Mouse (Mus musculus) lung, embryonic 15.5 days (tissue): Measurements from ENCODE around the gene 0610010K14Rik. TPM values are rescaled to one million over a fixed set of nuclear protein-coding genes. Genes with fewer than 3 reads are reported as not detected.
A peak's percentile ranks its signal among the peaks of the same experiment; 100 is the strongest.

ENCODE experiments used
- ATAC-seq: fragments of 200-750 bp; cut with Nextera tagmentation; 2 replicates; pipeline ENCODE4 v1.8.0; 2017; ENCODE audit warnings: moderate number of reproducible peaks, borderline replicate concordance; ENCODE audit not compliant: low FRiP score, low TSS enrichment; ENCODE audit errors: extremely low read depth
- H3K27ac ChIP-seq: fragments of 300-500 bp; sonication (generic); 2 replicates; pipeline ENCODE4 v1.5.1; 2015; ENCODE audit warnings: moderate library complexity, mild to moderate bottlenecking, inconsistent platforms
- H3K27me3 ChIP-seq: fragments of 300-500 bp; sonication (generic); 2 replicates; pipeline ENCODE4 v1.6.1; 2015; ENCODE audit warnings: inconsistent platforms
- H3K36me3 ChIP-seq: fragments of 300-500 bp; sonication (generic); 2 replicates; pipeline ENCODE4 v1.6.1; 2015; ENCODE audit warnings: inconsistent platforms
- H3K4me1 ChIP-seq: fragments of 300-500 bp; sonication (generic); 2 replicates; pipeline ENCODE4 v1.6.1; 2015; ENCODE audit warnings: inconsistent platforms
- H3K4me2 ChIP-seq: fragments of 300-500 bp; sonication (generic); 2 replicates; pipeline ENCODE4 v1.6.1; 2015; ENCODE audit warnings: inconsistent platforms, mild to moderate bottlenecking, moderate library complexity
- H3K4me3 ChIP-seq: fragments of 300-500 bp; sonication (generic); 2 replicates; pipeline ENCODE4 v1.5.1; 2015; ENCODE audit warnings: mild to moderate bottlenecking, inconsistent platforms
- H3K9ac ChIP-seq: fragments of 300-500 bp; sonication (generic); 2 replicates; pipeline ENCODE4 v1.6.1; 2015; ENCODE audit warnings: inconsistent platforms
- H3K9me3 ChIP-seq: fragments of 300-500 bp; sonication (generic); 2 replicates; pipeline ENCODE4 v1.6.1; 2016; ENCODE audit warnings: inconsistent platforms
- WGBS: fragments of 180-500 bp; shearing (Covaris S2); methylation state at CpG from one replicate; pipeline ENCODE4 v1.1.7; 2015; 5-methylcytosine and 5-hydroxymethylcytosine counted together
- polyA plus RNA-seq: library from polyadenylated mRNA; unstranded; fragments of >200 nt; fragmentation: Nextera tagmentation; extraction: Ambion mirVana; gene quantifications from 2 replicates; pipeline ENCODE4 v1.2.1, GENCODE M21; 2015

0610010K14Rik gene
- polyA plus RNA-seq, 1 experiment from 2014 or later = 175 TPM

GRCm38 (mm10) chr11:70234037-70234436, 3.7 kb downstream of the 0610010K14Rik start:
- H3K4me1 ChIP-seq = peaks cover 56% of the 10 kb centered on the region

GRCm38 (mm10) chr11:70233016-70233415, 4.7 kb downstream of the 0610010K14Rik start:
- Histone ChIP-seq H3K27ac (peak overlapping the region; percentile 51; the same call in 1 of the 2 replicates), H3K4me1 (peaks cover 56% of the 10 kb centered on the region), H3K4me2 (peak overlapping the region; percentile 69), H3K4me3 (peak overlapping the region; percentile 38), H3K36me3 (peaks cover 11% of the 10 kb centered on the region), H3K9ac (peak overlapping the region; percentile 56), H3K27me3 (peaks cover 24% of the 10 kb centered on the region), H3K9me3 (no peaks in the 10 kb centered on the region)
- no peak for ATAC-seq
- 36% methylated on average over 8 of the region's 8 CpGs for WGBS

More at GRCm38 (mm10) chr11:70234037-70234436, 3.7 kb downstream of the 0610010K14Rik start:
- Histone ChIP-seq H3K27ac (peak overlapping the region; percentile 39; the same call in 1 of the 2 replicates), H3K36me3 (peaks cover 11% of the 10 kb centered on the region), H3K9me3 (no peaks in the 10 kb centered on the region), H3K27me3 (peaks cover 13% of the 10 kb centered on the region), H3K4me3 (peak overlapping the region; percentile 38; the same call in 1 of the 2 replicates), H3K9ac (peak overlapping the region; percentile 6; the same call in 1 of the 2 replicates), H3K4me2 (peak overlapping the region; percentile 69)
- 51% methylated on average over 5 of the region's 5 CpGs for WGBS
- ATAC-seq = no peak

- H3K4me3 ChIP-seq = peak overlapping the region; percentile 38
- 0 out of 2 replicates have a peak, but pooled peaks have one; percentile 5 for ATAC-seq
- H3K4me2 ChIP-seq = peak overlapping the region; percentile 69
- peaks cover 61% of the 10 kb centered on the region for H3K4me1 ChIP-seq
- peak overlapping the region; percentile 56 for H3K9ac ChIP-seq
- no peaks in the 10 kb centered on the region for H3K9me3 ChIP-seq
- peak overlapping the region; percentile 51 for H3K27ac ChIP-seq
- H3K36me3 ChIP-seq = peaks cover 11% of the 10 kb centered on the region
- 6% methylated on average over 9 of the region's 10 CpGs for WGBS
- peaks cover 28% of the 10 kb centered on the region for H3K27me3 ChIP-seq
These were observed 5.2 kb downstream of the 0610010K14Rik start for GRCm38 (mm10) chr11:70232546-70232945.

- ATAC-seq = peak; percentile 46
- Histone ChIP-seq H3K27ac (peak overlapping the region; percentile 79), H3K36me3 (peaks cover 5% of the 10 kb centered on the region), H3K9me3 (no peaks in the 10 kb centered on the region), H3K4me3 (peak overlapping the region; percentile 41), H3K4me1 (peaks cover 56% of the 10 kb centered on the region), H3K4me2 (peak overlapping the region; percentile 60), H3K9ac (no peak overlapping the region), H3K27me3 (peaks cover 44% of the 10 kb centered on the region)
- 2% methylated on average over 32 of the region's 32 CpGs for WGBS
These were observed 7.4 kb downstream of the 0610010K14Rik start for GRCm38 (mm10) chr11:70230239-70230727.

- no peak for ATAC-seq
- 2% methylated on average over 39 of the region's 39 CpGs for WGBS
- Histone ChIP-seq H3K36me3 (no peaks in the 10 kb centered on the region), H3K4me2 (peak within 1 kb of the TSS; percentile 60), H3K4me3 (peak within 1 kb of the TSS; percentile 41), H3K27ac (peak within 1 kb of the TSS; percentile 79), H3K9me3 (no peaks in the 10 kb centered on the region), H3K27me3 (peaks cover 44% of the 10 kb centered on the region), H3K9ac (peak within 1 kb of the TSS; percentile 51), H3K4me1 (peaks cover 54% of the 10 kb centered on the region)
These were observed 8.3 kb downstream of the 0610010K14Rik start, which contains the start of gene Bcl6b for GRCm38 (mm10) chr11:70229260-70230010. Gene Bcl6b, minus strand, starts transcription at chr11:70229798.

GRCm38 (mm10) chr11:70228828-70229227, 8.9 kb downstream of the 0610010K14Rik start:
- 2% methylated on average over 19 of the region's 19 CpGs for WGBS
- H3K4me1 ChIP-seq = peaks cover 50% of the 10 kb centered on the region

GRCm38 (mm10) chr11:70227661-70228245, 10.0 kb downstream of the 0610010K14Rik start:
- Histone ChIP-seq H3K27ac (peak overlapping the region; percentile 14), H3K36me3 (no peaks in the 10 kb centered on the region), H3K9me3 (no peaks in the 10 kb centered on the region), H3K4me2 (peak overlapping the region; percentile 60), H3K9ac (peak overlapping the region; percentile 51; the same call in 1 of the 2 replicates), H3K27me3 (peaks cover 44% of the 10 kb centered on the region), H3K4me1 (peaks cover 44% of the 10 kb centered on the region), H3K4me3 (peak overlapping the region; percentile 41)
- no peak for ATAC-seq
- 57% methylated on average over 4 of the region's 4 CpGs for WGBS

More at GRCm38 (mm10) chr11:70228828-70229227, 8.9 kb downstream of the 0610010K14Rik start:
- peak overlapping the region; percentile 71 for H3K27ac ChIP-seq
- H3K36me3 ChIP-seq = no peaks in the 10 kb centered on the region
- no peaks in the 10 kb centered on the region for H3K9me3 ChIP-seq
- H3K9ac ChIP-seq = peak overlapping the region; percentile 51
- peaks cover 44% of the 10 kb centered on the region for H3K27me3 ChIP-seq
- ATAC-seq = peak; percentile 37; the same call in 1 of the 2 replicates
- H3K4me3 ChIP-seq = peak overlapping the region; percentile 41
- H3K4me2 ChIP-seq = peak overlapping the region; percentile 60

GRCm38 (mm10) chr11:70227126-70227525, 10.6 kb downstream of the 0610010K14Rik start:
- Histone ChIP-seq H3K9ac (peak overlapping the region; percentile 32; the same call in 1 of the 2 replicates), H3K36me3 (no peaks in the 10 kb centered on the region), H3K27me3 (peaks cover 44% of the 10 kb centered on the region), H3K9me3 (no peaks in the 10 kb centered on the region), H3K4me1 (peaks cover 40% of the 10 kb centered on the region), H3K4me3 (peak overlapping the region; percentile 41), H3K27ac (peak overlapping the region; percentile 14), H3K4me2 (peak overlapping the region; percentile 60)
- WGBS = 27% methylated on average over 5 of the region's 5 CpGs
- no peak for ATAC-seq

GRCm38 (mm10) chr11:70226602-70226890, 11.2 kb downstream of the 0610010K14Rik start:
- no peak for ATAC-seq
- peaks cover 42% of the 10 kb centered on the region for H3K4me1 ChIP-seq
- H3K4me2 ChIP-seq = peak overlapping the region; percentile 60
- no peaks in the 10 kb centered on the region for H3K9me3 ChIP-seq
- H3K27ac ChIP-seq = no peak overlapping the region
- H3K9ac ChIP-seq = peak overlapping the region; percentile 32
- H3K4me3 ChIP-seq = peak overlapping the region; percentile 41
- 9% methylated on average over 18 of the region's 18 CpGs for WGBS
- no peaks in the 10 kb centered on the region for H3K36me3 ChIP-seq
- H3K27me3 ChIP-seq = peaks cover 44% of the 10 kb centered on the region

GRCm38 (mm10) chr11:70225798-70226601, 11.7 kb downstream of the 0610010K14Rik start:
- H3K27ac ChIP-seq = peak overlapping the region; percentile 52; the same call in 1 of the 2 replicates
- H3K4me1 ChIP-seq = peaks cover 45% of the 10 kb centered on the region
- no peaks in the 10 kb centered on the region for H3K36me3 ChIP-seq
- H3K9me3 ChIP-seq = no peaks in the 10 kb centered on the region
- WGBS = 25% methylated on average over 27 of the region's 27 CpGs
- peak overlapping the region; percentile 32 for H3K9ac ChIP-seq
- H3K4me3 ChIP-seq = peak overlapping the region; percentile 41
- H3K4me2 ChIP-seq = peak overlapping the region; percentile 60
- ATAC-seq = no peak
- peaks cover 44% of the 10 kb centered on the region for H3K27me3 ChIP-seq

GRCm38 (mm10) chr11:70223724-70224123, 14.0 kb downstream of the 0610010K14Rik start:
- no peak for ATAC-seq
- 75% methylated on average over 9 of the region's 9 CpGs for WGBS
- Histone ChIP-seq H3K9me3 (no peaks in the 10 kb centered on the region), H3K4me1 (peaks cover 34% of the 10 kb centered on the region), H3K27ac (peak overlapping the region; percentile 74), H3K4me2 (peak overlapping the region; percentile 31), H3K36me3 (no peaks in the 10 kb centered on the region), H3K4me3 (no peak overlapping the region), H3K27me3 (peaks cover 28% of the 10 kb centered on the region), H3K9ac (no peak overlapping the region)
